Mouse (Mus musculus): ENCODE data around the gene Hist1h2bl.
A peak's percentile ranks its signal among the peaks of the same experiment; 100 is the strongest.
"Not testable (repeated sequence)": the region's sequence is repeated elsewhere in the genome, so short reads cannot be mapped to it uniquely, and the experiment has no call there.

Hist1h2bl gene

GRCm38 (mm10) chr13:21722373-21722925, 6.5 kb upstream of the Hist1h2bl start:
- DNase-seq (ENCODE audit: low spot score in 2 of 2) = no peak

- DNase-seq (ENCODE audit: low spot score in 2 of 2) = peak; percentile 56
Observed at GRCm38 (mm10) chr13:21721757-21722372, 5.9 kb upstream of the Hist1h2bl start, which contains the start of gene Hist1h2bm. Hist1h2bm (plus strand) TSS chr13:21722044.

- DNase-seq (ENCODE audit: low spot score in 2 of 2) = not testable (repeated sequence)
Observed at GRCm38 (mm10) chr13:21721107-21721756, 5.3 kb upstream of the Hist1h2bl start.

- DNase-seq (ENCODE audit: low spot score in 2 of 2) = no peak
Observed at GRCm38 (mm10) chr13:21718381-21719080, 2.6 kb upstream of the Hist1h2bl start.

- peak; percentile 77 to 83 for DNase-seq (ENCODE audit: low spot score in 2 of 2)
Observed at GRCm38 (mm10) chr13:21717397-21718357, 1.7 kb upstream of the Hist1h2bl start, which contains the start of gene Hist1h3h. Hist1h3h (plus strand) TSS chr13:21717659.

- peak; percentile 32 to 61 for DNase-seq (ENCODE audit: low spot score in 2 of 2)
Observed at GRCm38 (mm10) chr13:21716540-21717391, 823 bp upstream of the Hist1h2bl start.

GRCm38 (mm10) chr13:21715131-21715863, 646 bp downstream of the Hist1h2bl start:
- DNase-seq (ENCODE audit: low spot score in 2 of 2) = no peak

GRCm38 (mm10) chr13:21714725-21715124, 1.2 kb downstream of the Hist1h2bl start:
- DNase-seq (ENCODE audit: low spot score in 2 of 2) = peak; percentile 61 to 71

- no peak for DNase-seq (ENCODE audit: low spot score in 2 of 2)
Observed at GRCm38 (mm10) chr13:21711698-21712097, 4.2 kb downstream of the Hist1h2bl start.

GRCm38 (mm10) chr13:21710821-21711525, 5.0 kb downstream of the Hist1h2bl start:
- DNase-seq (ENCODE audit: low spot score in 2 of 2) = peak; percentile 86 to 90

- peak; percentile 86 to 89 for DNase-seq (ENCODE audit: low spot score in 2 of 2)
Observed at GRCm38 (mm10) chr13:21710031-21710711, 5.8 kb downstream of the Hist1h2bl start.

GRCm38 (mm10) chr13:21706669-21707068, 9.3 kb downstream of the Hist1h2bl start:
- DNase-seq (ENCODE audit: low spot score in 2 of 2) = no peak

GRCm38 (mm10) chr13:21697811-21698210, 18.1 kb downstream of the Hist1h2bl start, which contains the start of gene Olfr1359:
Olfr1359 (plus strand) TSS chr13:21698111.
- no peak for DNase-seq (ENCODE audit: low spot score in 2 of 2)

GRCm38 (mm10) chr13:21677305-21677704, 38.6 kb downstream of the Hist1h2bl start, which contains the start of gene Olfr1360:
Olfr1360 (minus strand) TSS chr13:21677405.
- no peak for DNase-seq (ENCODE audit: low spot score in 2 of 2)

All from natural killer cell, adult 2 months (primary cell).